Mouse (Mus musculus) embryonic fibroblast, embryonic 13.5 days (primary cell): Measurements from ENCODE around the gene Slc6a21.

ENCODE experiments used
- CTCF ChIP-seq: IDR thresholded peaks from 2 replicates; pipeline ENCODE4 v1.5.1; 2011; ENCODE audit warnings: mild to moderate bottlenecking, control low read depth, low read length, moderate library complexity, borderline replicate concordance; ENCODE audit not compliant: insufficient read depth
- POLR2A ChIP-seq: IDR thresholded peaks from 2 replicates; pipeline ENCODE4 v1.6.1; 2011; ENCODE audit warnings: low read depth, mild to moderate bottlenecking, control low read depth, low read length, moderate library complexity

DNA sequence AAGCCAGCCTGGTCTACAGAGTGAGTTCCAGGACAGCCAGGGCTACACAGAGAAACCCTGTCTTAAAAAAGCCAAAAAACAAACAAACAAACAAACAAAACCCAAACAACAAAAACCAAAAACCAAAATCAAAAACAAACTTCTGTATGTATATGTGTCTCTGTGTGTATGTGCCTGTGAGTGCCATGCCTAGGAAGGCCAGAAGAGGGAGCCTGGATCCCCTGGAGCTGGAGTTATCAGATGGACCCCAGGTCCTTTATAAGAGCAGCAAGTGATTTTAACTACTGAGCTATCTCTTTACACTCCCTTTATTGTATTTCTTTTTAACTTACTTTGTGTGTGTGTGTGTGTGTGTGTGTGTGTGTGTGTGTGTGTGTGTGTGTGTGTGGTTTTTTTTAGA is 48.5 kb downstream of the Slc6a21 start:
- TF ChIP-seq POLR2A, result no peak
- TF ChIP-seq CTCF, result no peak
